Mouse (Mus musculus) neural tube, embryonic 13.5 days (tissue): ENCODE results near the gene Slc16a9. TPM values are rescaled to one million over a fixed set of nuclear protein-coding genes. Genes with fewer than 3 reads are reported as not detected.

Source experiments
- ATAC-seq: fragments of 200-750 bp; cut with Nextera tagmentation; 2 replicates; pipeline ENCODE4 v1.8.0; 2017; ENCODE audit warnings: low read depth, mild to moderate bottlenecking, moderate TSS enrichment, moderate library complexity
- H3K27ac ChIP-seq: fragments of 300-500 bp; sonication (generic); replicated peaks from 2 replicates; pipeline ENCODE4 v1.5.1; 2015; ENCODE audit warnings: moderate library complexity, mild to moderate bottlenecking, inconsistent platforms
- H3K27me3 ChIP-seq: fragments of 300-500 bp; sonication (generic); 2 replicates; pipeline ENCODE4 v1.6.1; 2015; ENCODE audit warnings: mild to moderate bottlenecking, inconsistent platforms
- H3K36me3 ChIP-seq: fragments of 300-500 bp; sonication (generic); 2 replicates; pipeline ENCODE4 v1.6.1; 2015; ENCODE audit warnings: mild to moderate bottlenecking, inconsistent platforms
- H3K4me1 ChIP-seq: fragments of 300-500 bp; sonication (generic); replicated peaks from 2 replicates; pipeline ENCODE4 v1.6.1; 2015; ENCODE audit warnings: inconsistent platforms
- H3K4me2 ChIP-seq: fragments of 300-500 bp; sonication (generic); 2 replicates; pipeline ENCODE4 v1.6.1; 2015; ENCODE audit warnings: inconsistent platforms, mild to moderate bottlenecking, moderate library complexity
- H3K4me3 ChIP-seq: fragments of 300-500 bp; sonication (generic); 2 replicates; pipeline ENCODE4 v1.5.1; 2015; ENCODE audit warnings: mild to moderate bottlenecking, inconsistent platforms
- H3K9ac ChIP-seq: fragments of 300-500 bp; sonication (generic); 2 replicates; pipeline ENCODE4 v1.6.1; 2015; ENCODE audit warnings: moderate library complexity, mild to moderate bottlenecking, inconsistent platforms
- H3K9me3 ChIP-seq: fragments of 300-500 bp; sonication (generic); 2 replicates; pipeline ENCODE4 v1.6.1; 2016; ENCODE audit warnings: inconsistent platforms
- WGBS: fragments of 180-500 bp; shearing (Covaris S2); methylation state at CpG from one replicate; pipeline ENCODE4 v1.1.7; 2015; 5-methylcytosine and 5-hydroxymethylcytosine counted together
- polyA plus RNA-seq: library from polyadenylated mRNA; unstranded; fragments of >200 nt; fragmentation: Nextera tagmentation; extraction: Ambion mirVana; gene quantifications from 2 replicates; pipeline ENCODE4 v1.2.1, GENCODE M21; 2015

The Slc16a9 gene
- polyA plus RNA-seq, 1 experiment from 2014 or later, result 1.0 TPM

- Histone ChIP-seq H3K4me3 (no peak overlapping the region), H3K4me1 (0 out of 2 replicates have a peak, but pooled peaks cover 11% of the 10 kb centered on the region), H3K9me3 (no peaks in the 10 kb centered on the region), H3K27ac (no peak overlapping the region), H3K4me2 (no peak overlapping the region), H3K9ac (no peak overlapping the region), H3K27me3 (no peaks in the 10 kb centered on the region), H3K36me3 (no peaks in the 10 kb centered on the region)
- ATAC-seq, result no peak
- whole genome bisulfite sequencing, result 92% methylated on average over 6 of the region's 6 CpGs
Measured at GRCm38 (mm10) chr10:70315895-70316294, 71.0 kb downstream of the Slc16a9 start.

GRCm38 (mm10) chr10:70316856-70317255, 72.0 kb downstream of the Slc16a9 start:
- Histone ChIP-seq H3K4me2 (no peak overlapping the region), H3K27me3 (no peaks in the 10 kb centered on the region), H3K4me3 (no peak overlapping the region), H3K36me3 (no peaks in the 10 kb centered on the region), H3K4me1 (0 out of 2 replicates have a peak, but pooled peaks cover 11% of the 10 kb centered on the region), H3K9me3 (no peaks in the 10 kb centered on the region), H3K9ac (no peak overlapping the region), H3K27ac (no peak overlapping the region)
- no peak for ATAC-seq
- WGBS, result 94% methylated on average over 7 of the region's 7 CpGs

- no peak overlapping the region for H3K4me2 ChIP-seq
- 0 out of 2 replicates have a peak, but pooled peaks cover 11% of the 10 kb centered on the region for H3K4me1 ChIP-seq
- no peaks in the 10 kb centered on the region for H3K27me3 ChIP-seq
- H3K4me3 ChIP-seq, result no peak overlapping the region
- H3K27ac ChIP-seq, result no peak overlapping the region
- H3K9me3 ChIP-seq, result no peaks in the 10 kb centered on the region
- 82% methylated on average over 13 of the region's 13 CpGs for WGBS
- H3K9ac ChIP-seq, result no peak overlapping the region
- ATAC-seq, result no peak
- no peaks in the 10 kb centered on the region for H3K36me3 ChIP-seq
Measured at GRCm38 (mm10) chr10:70317394-70317965, 72.6 kb downstream of the Slc16a9 start.

GRCm38 (mm10) chr10:70318630-70319029, 73.7 kb downstream of the Slc16a9 start:
- no peaks in the 10 kb centered on the region for H3K27me3 ChIP-seq
- H3K9me3 ChIP-seq, result no peaks in the 10 kb centered on the region
- peak; percentile 62 for ATAC-seq
- H3K36me3 ChIP-seq, result no peaks in the 10 kb centered on the region
- no peak overlapping the region for H3K27ac ChIP-seq
- no peak overlapping the region for H3K4me2 ChIP-seq
- H3K4me3 ChIP-seq, result no peak overlapping the region
- H3K9ac ChIP-seq, result no peak overlapping the region
- WGBS, result 2% methylated on average over 3 of the region's 3 CpGs
- H3K4me1 ChIP-seq, result 0 out of 2 replicates have a peak, but pooled peaks cover 9% of the 10 kb centered on the region

- H3K9ac ChIP-seq, result no peak overlapping the region
- H3K4me3 ChIP-seq, result no peak overlapping the region
- ATAC-seq, result no peak
- H3K4me2 ChIP-seq, result no peak overlapping the region
- no peaks in the 10 kb centered on the region for H3K27me3 ChIP-seq
- no peaks in the 10 kb centered on the region for H3K4me1 ChIP-seq
- no peaks in the 10 kb centered on the region for H3K9me3 ChIP-seq
- WGBS, result 12% methylated on average over 2 of the region's 2 CpGs
- no peaks in the 10 kb centered on the region for H3K36me3 ChIP-seq
- H3K27ac ChIP-seq, result no peak overlapping the region
Measured at GRCm38 (mm10) chr10:70325518-70325917, 80.6 kb downstream of the Slc16a9 start.

- WGBS, result 88% methylated on average over 6 of the region's 6 CpGs
- Histone ChIP-seq H3K27me3 (no peaks in the 10 kb centered on the region), H3K4me2 (no peak overlapping the region), H3K27ac (no peak overlapping the region), H3K36me3 (no peaks in the 10 kb centered on the region), H3K9me3 (no peaks in the 10 kb centered on the region), H3K4me1 (no peaks in the 10 kb centered on the region), H3K9ac (no peak overlapping the region), H3K4me3 (no peak overlapping the region)
- ATAC-seq, result no peak
Measured at GRCm38 (mm10) chr10:70327331-70327730, 82.4 kb downstream of the Slc16a9 start.

- 75% methylated on average over 9 of the region's 9 CpGs for WGBS
- no peak for ATAC-seq
- H3K9me3 ChIP-seq, result no peaks in the 10 kb centered on the region
- no peaks in the 10 kb centered on the region for H3K4me1 ChIP-seq
- no peak overlapping the region for H3K4me3 ChIP-seq
- no peaks in the 10 kb centered on the region for H3K27me3 ChIP-seq
- no peaks in the 10 kb centered on the region for H3K36me3 ChIP-seq
- H3K4me2 ChIP-seq, result no peak overlapping the region
- no peak overlapping the region for H3K9ac ChIP-seq
- no peak overlapping the region for H3K27ac ChIP-seq
Measured at GRCm38 (mm10) chr10:70328139-70328538, 83.2 kb downstream of the Slc16a9 start.

Other genes with a start within 250 kb of the Slc16a9 start
- 20.6 and 22.3 TPM in 2 replicates for gene Ccdc6, start 148.0 kb upstream of the Slc16a9 start, polyA plus RNA-seq
- 1.7 and 3.5 TPM in 2 replicates for gene Mrln, start 40.4 kb upstream of the Slc16a9 start, polyA plus RNA-seq
- 17.8 and 20.2 TPM in 2 replicates for gene Fam13c, start 195.4 kb downstream of the Slc16a9 start, polyA plus RNA-seq